Mouse (Mus musculus) lung, postnatal 14 days (tissue): ENCODE measurements around the gene Tmem52.
"Not testable (repeated sequence)": the region's sequence is repeated elsewhere in the genome, so short reads cannot be mapped to it uniquely, and the experiment has no call there.

Source experiments
- DNase-seq: peaks from one replicate; pipeline ENCODE4 v3.0.0; 2021

Gene Tmem52

DNA sequence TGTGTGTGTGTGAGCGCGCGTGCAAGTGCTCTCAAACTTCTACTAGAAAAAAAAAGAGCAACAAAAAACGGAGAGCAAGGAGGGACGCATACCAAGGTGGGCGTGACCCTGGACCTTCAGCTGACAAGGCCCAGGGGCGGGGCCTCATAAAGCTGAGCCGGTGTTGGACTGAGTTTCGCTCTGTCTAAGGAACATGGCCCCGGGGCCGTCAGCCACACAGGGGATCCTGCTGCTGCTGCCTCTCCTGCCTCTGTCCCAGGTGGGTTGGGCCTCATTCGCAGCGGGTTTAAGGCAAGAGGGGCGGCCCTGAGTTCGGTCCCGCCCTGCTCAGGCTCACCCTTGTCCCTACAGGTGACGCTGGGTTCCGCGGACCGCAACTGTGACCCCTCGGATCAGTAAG, at the start of gene Tmem52:
Tmem52 (plus strand) TSS at position 163 of the 400 bp plus-strand sequence.
- DNase-seq = peak; percentile 51

DNA sequence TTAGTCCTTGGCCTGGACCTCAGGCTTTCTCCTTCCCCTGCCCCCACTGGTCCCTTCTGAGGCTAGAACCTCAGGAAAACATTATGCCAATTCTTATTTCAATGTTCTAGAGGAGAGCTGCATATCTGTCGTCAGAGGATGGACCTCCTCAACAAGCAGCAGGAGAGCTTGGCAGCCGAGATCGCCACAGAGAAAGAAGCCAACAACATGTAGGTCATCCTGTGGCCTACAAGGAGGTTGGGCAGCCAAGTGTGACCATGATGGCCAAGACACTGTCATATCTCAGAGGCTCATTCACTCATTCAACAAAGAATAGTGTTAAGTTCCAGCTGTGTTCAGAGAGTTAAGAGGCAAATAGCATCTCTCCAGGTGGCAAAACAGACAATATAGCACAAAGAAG, 48.8 kb upstream of the Tmem52 start:
- DNase-seq = no peak

DNA sequence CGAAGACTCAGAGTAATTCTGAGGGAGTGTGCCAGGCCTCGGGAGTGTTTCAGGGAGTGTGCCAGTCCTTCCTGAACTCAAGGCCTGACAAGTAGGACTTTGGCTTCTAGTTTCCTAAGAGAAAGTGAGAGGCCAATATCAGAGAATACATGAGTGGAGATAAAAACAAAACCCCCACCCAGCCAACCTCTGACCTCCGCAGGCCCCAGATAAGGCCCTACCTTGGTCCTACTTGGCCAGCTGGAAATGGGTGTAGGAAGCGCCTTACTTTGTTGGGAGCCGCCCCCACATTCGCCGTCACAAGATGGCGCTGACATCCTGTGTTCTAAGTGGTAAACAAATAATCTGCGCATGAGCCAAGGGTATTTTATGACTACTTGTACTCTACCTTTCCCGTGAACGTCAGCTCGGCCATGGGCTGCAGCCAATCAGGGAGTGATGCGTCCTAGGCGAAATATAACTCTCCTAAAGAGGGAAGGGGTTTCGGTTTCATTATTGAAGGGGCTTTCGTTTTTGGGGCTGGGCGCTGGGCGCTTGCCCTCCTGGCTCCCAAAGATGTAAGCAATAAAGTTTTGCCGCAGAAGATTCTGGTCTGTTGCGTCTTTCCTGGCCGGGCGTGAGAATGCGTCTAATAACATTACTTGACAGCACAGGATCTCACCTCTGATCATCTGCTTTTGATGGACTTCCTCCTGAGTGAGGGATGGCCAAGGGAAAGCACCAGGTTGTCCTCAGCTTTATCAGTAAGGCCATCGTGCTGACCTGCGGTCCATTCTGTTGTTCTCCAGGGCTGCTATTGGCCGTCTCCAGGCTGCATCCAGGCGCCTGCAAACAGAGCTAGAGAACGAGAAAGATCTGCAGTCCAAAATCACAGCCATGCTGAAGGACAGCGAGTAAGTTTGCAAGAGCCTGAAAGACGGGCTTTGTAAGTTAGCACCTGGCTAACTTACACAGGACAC, 47.2 kb upstream of the Tmem52 start:
- not testable (repeated sequence) for DNase-seq

DNA sequence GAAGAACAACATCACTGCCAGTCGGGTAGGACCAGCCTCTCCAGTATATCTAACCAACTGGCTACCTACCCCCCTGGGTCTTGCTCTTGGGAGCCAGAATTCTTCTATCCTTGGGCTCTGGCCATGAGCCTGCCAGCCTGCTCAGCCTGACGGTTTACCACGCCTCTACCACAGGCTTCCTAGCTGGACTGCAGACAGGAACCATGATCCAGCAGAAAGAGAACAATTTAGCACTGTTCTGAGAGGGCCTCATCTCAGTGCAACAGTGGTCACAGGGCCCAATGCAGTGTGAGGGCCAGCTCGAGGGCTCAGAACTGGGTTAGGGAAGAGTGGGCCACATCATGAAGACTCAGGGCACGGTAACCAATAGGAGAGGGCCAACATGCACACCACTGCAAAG, 44.9 kb upstream of the Tmem52 start:
- DNase-seq = no peak

DNA sequence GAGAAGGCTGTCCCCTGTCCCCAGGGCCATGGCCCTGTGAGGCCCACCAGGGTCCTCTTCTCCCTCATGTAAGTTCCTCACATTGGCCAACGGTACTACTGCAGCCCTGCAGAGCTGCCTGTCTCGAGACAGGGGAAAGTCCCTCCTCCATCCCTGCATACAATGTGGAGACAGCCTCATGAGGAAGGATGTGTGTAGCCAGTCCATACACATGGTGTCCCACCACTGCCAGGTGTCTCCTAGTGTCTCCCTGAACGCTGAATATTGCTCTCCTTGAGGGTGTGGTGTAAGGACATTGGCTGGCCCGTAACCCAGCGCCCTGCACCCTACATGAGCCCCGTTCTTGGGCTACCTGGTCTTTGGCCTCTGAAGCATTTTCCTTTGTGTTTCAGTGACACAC, 42.6 kb upstream of the Tmem52 start:
- no peak for DNase-seq

DNA sequence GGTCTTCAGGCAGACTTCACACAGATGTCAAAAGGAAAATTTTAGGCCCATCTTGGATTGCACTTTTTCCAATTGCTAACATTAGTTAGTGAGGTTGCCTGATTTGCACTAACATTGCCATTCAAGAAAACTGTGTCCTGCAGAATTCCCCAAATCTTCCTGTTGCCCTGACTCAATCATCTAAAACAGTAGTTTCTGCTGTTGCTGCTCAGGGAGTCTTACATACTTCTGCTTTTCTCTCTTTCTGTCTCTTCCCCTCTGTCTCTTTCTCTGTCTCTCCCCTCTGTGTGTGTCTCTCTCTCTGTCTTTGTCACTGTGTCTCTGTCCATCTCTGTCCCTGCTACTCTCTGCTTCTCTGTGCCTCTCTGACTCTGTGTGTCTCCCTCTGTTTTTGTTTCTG, 40.5 kb upstream of the Tmem52 start:
- DNase-seq = no peak

DNA sequence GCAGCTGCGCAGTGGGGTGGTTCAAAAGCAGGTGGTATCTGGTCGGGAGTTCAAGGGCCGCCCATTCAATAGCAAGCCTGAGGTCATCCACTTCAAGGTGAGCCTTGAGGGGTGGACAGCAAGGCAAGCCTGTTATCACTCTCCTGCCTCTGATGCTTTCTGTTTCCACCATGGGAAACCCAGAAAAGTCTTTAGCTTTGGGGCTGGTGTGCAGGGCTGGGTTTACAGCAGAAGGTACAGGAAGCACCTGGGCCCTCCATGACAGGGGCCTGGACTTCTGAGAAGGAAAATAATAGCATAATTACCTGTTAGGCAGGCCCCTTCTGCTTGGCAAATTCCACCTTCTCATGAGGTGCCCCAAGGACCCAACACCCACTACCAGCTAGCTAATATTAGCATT, 39.7 kb upstream of the Tmem52 start:
- DNase-seq = no peak

DNA sequence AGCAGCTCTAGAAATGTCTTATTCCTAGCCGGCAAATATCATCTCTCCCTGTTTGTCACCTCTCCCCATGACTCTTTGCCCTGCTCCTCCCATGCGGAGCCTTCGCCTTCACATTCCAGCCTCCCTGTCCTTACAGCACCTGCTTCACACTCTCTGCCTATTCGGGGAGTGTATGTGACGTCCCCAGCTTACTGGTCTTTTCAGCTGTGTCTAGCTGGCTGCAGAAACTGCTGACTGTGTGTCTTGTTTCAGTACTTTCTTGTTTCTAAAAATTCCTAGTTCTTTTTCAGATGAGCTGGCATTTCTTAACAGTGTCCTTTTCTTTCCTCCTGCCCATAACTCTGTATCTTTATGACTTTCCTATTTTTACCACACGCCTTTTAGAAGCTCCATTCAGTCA, 36.6 kb upstream of the Tmem52 start:
- no peak for DNase-seq

DNA sequence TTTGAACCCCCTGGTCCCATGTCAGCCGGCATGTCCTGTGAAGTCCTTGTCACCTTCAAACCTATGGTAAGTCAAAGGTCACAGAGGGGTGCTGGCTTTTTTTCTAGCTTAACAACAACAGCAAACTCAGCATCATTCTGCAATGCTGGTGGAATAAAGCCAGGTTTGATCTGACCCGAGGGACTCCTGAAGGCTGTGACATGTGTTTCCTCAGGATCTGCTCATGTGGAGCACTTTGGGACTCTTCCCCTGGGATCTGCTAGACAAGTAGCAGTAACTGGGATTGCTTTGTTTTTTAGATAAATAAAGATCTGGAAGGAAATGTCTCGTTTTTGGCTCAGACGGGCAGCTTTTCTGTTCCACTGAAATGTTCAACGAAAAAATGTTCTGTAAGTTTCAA, 34.9 kb upstream of the Tmem52 start:
- no peak for DNase-seq

DNA sequence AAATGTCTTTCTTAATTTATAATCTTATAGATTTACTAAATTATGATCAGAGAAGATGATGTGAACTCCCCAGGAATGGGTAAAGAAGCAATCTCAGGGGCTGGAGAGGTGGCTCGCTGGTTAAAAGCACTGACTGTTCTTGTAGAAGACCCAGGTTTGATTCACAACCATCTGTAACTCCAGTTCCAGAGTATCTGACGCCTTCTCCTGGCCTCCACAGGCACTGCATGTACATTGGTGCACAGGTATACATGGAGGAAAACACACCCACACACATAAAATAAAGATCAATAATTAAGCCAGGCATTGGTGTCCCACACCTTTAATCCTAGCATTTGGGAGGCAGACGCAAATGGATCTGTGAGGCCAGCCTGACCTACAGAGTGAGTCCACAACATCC, 26.1 kb upstream of the Tmem52 start:
- DNase-seq = no peak

DNA sequence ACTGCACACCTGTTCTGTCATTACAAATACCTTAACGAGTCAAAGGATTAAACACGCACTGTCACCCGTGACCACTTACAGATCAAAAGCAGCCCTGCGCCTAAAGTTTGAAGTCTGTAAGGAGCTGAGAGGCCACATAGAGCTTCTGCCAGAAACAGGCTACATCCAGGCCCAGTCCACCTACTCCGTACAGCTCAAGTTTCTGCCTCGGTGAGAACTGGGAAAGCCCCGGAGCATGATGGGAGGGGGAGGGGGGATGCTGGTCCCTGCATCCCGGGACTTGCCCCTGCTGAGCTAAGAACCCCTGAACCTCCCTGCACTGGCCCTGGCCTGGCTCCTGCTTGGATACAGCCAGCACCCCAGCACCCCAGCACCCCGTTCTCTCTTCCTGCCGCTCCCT, 17.3 kb upstream of the Tmem52 start:
- DNase-seq = no peak

DNA sequence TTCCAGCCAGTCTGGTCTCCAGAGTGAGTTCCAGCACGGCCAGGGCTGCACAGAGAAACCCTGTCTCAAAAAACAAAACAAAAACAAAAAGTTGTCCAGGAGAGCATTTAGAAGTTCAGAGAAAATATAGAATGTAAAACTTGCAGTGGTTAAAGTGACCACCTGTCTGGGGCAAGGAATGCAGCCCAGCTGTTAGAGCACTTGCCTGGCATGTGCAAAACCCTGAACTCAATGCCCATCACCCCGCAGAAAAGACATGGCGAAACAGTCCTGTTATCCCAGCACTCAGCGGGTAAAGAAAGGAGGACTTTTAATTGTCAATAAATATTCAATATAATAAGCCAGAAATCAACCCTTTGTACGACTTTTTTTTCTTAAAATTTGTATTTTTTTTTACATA, 10.3 kb upstream of the Tmem52 start:
- DNase-seq = no peak

DNA sequence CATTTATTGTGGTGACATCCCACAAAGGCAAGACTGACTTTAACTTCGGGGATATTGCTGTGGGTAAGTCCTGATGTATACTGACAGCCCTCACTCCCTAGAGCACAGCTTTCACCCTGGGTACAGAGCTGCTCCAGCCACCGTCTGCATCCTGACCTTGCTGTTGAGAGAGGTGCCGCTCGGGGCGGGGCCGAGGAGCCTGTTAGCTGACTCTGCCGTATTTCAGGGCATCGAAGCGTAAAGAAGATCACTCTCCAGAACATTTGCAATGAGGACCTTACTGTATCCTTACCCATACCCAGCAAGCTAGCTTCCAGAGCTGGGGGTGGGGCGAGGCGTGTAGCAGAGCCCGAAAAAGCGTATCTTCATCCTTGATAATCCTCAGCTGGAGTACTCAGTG, 5.9 kb upstream of the Tmem52 start:
- DNase-seq = no peak

DNA sequence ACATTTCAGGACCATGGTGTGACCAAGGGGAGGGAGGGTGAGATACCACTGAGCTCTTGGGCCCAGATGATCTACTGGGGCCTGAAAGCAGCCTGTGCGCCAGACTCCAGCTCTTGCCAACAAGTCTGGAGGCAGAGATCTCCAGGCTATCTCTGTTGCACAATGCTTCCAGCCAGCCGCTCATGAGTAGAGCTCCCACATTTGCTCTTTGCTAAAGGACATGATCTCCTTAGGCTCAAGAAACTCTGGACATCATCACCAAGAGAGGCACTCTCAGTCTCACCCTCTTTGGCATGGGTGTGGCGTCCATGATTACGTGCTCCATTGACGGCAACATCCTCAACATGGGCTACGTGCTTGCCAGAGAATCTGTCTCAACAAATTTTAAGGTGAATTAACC, 5.3 kb upstream of the Tmem52 start:
- no peak for DNase-seq

DNA sequence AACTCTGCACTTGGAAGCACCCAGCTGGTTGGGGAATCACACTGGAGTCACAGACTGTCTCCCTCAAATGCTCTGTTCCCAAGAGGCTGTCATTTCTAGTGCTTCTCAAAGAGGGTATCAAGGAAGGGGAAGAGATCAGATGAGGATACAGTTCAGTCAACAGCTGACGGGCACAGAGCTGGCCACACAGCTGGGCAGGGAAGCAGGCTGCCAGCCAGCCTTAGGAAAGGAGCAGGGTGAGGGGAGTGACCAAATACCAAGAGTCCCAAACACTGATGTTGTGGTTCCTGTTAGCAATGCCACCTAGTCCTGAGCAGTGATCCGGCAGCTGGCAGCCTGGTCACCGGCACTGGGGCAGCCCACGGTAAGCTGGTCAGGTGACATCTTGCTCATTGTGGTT, 4.9 kb upstream of the Tmem52 start:
- no peak for DNase-seq

DNA sequence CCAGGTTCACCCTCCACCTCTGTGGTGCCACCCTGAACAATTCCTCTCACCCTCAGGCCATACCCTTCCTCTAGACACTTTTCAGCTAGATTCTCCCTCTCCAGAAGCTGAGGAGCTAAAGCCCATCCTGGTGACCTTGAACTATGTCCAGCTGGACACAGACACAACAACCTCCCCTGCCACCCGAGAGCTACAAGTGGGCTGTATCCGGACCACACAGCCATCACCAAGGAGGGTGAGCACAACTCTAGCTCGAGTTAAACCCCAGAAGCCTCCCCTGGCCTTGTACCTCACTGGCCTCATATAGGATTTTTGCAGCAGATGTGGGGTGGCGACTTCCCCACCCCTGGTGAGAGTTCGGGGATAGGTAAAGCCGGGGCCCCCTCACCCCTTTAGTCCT, 3.3 kb upstream of the Tmem52 start:
- no peak for DNase-seq

DNA sequence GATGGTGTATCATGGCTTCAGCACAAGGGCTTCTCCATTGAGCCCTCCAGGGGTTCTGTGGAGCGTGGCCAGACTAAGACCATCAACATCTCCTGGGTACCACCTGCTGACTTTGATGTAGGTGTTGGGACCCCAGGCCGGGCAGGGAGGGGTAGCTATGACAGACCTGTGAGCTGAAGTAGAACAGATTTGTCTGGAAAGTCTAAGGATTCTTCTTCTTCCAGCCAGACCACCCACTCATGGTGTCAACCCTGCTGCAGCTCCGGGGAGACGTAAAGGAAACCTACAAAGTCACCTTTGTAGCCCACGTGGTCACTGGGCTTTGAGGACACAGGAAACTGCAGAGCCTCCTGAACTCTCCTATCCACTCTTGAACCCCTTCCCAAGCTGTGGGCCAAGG, 2.8 kb upstream of the Tmem52 start:
- no peak for DNase-seq

DNA sequence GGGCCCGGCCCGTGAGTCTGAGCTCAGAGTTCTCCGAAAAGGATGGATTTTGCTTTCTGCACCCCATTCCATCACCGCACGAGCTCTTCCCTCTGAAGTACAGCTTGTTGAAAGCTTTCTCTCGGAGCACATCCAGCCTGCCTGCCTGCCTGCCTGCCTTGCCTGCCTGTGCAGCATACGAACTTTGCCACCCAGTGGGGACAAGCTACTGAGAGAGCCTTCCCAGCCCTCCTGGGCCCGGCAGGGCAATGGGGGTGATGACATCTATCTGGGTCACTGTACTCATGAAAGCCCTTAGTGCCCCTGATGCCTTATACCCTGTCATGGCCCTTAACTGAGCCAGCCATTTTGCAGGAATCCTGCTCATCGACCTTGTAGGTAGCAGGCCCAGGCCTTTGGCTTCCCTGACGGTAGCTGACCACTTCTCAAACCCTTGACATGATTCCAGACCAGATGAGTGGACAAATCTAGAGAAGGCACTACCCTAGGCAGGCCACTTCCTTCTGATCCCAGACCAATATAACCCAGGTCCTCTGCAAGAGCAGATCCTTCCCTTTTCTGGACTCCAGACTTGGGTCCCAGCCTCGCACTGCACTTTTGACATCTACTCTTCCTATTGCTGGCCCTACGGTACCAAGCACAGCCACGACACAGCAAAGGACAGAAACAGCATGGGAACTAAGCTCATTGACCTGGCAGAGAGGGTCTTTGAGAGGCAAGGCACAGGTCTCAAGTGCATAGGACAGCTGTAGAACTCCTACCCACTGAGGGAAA, 1.5 kb upstream of the Tmem52 start:
- no peak for DNase-seq

DNA sequence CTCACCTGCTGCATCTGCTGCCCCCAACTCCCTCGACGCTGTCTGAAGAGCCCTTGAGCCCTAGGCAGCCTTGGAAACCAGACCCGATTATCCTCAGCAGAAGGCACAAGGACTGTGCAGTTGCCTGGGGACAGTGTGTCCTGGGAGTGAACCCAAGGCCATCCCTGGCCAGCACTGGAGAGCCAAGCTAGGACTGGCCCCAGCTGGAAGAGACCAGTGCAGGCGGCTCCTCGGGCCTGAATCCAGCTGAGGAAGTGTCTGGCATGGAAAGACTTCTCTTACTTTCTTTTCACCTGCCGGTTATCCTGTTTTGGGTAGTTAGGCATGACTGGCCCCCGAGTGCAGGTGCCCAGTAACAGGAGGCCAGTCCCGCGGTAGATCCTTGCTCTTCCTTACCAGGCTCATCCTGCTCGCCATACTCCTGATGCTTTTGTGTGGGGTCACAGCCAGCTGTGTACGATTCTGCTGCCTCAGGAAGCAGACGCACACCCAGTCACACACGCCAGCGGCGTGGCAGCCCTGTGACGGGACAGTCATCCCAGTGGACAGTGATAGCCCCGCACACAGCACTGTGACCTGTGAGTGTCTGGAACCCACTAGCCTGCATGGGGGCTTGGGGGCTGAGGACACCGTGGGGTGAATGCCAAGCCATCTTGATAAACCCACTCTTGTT, 812 bp downstream of the Tmem52 start:
- DNase-seq = peak; percentile 35

DNA sequence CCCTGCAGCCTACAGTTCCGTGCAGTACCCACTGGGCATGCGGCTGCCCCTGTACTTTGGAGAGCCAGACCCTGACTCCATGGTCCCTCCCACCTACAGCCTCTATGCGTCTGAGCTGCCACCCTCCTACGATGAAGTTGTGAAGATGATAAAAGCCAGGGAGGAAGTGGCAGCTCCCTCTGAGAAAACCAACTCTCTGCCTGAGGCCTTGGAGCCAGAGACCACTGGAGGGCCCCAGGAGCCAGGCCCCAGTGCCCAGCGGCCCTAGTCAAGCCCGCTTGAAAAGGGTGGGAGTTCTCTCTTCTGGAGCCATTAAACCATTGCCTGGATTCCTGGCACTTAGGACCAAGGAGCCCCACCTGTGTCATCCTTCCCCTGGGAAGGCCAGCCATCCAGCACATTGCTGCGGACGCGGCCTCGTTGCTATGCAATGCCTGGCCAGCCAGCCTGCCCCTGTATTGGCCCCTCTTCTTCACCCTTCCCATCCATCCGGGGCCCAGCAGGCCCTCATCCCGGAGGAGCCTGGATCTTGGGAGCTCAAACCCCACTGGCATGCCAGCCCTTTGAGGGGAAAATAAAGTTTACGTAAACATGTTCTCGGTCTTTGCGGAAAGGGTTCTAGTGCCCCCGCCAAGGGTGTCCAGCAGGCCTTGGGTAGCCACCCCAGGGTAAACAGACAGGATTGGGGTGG, 1.5 kb downstream of the Tmem52 start:
- DNase-seq = no peak

DNA sequence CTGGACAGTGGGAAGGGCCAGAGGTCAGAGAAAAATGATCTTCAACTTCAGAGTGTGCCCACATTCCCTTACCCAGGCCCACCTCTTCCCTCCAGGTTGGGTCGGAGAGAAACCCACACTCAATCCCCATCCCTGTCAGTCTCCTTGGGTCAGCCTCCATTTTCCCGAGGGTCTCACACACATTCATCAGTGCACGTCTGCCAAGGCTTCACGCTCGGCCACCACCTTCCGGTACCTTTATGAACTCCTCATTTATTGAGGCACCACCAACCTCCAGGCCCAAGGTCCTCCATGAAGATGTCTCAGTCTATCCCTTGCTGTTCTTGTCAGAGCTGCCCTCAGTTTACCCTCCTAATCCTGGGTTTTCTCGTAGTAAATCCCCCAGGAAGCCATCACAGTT, 2.1 kb downstream of the Tmem52 start:
- no peak for DNase-seq

DNA sequence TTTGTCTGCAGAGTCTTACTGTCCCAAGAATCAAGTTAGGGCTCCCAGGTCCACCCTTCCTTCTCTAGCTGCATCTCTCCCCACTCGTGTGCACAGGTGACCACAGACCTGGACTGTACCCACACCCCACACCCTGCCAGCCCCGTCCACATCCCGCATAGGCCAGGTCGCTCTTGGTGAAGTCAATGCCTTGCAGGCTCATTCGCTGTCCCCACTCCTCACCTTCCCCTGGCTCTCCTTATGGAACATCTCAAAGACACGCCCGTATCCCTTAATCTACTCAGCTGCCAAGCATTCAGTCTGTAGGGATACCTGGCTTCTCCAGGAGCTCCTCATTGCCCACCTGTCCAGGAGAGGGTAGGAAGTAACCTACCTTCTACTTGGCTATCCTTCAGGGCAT, 2.5 kb downstream of the Tmem52 start:
- no peak for DNase-seq

DNA sequence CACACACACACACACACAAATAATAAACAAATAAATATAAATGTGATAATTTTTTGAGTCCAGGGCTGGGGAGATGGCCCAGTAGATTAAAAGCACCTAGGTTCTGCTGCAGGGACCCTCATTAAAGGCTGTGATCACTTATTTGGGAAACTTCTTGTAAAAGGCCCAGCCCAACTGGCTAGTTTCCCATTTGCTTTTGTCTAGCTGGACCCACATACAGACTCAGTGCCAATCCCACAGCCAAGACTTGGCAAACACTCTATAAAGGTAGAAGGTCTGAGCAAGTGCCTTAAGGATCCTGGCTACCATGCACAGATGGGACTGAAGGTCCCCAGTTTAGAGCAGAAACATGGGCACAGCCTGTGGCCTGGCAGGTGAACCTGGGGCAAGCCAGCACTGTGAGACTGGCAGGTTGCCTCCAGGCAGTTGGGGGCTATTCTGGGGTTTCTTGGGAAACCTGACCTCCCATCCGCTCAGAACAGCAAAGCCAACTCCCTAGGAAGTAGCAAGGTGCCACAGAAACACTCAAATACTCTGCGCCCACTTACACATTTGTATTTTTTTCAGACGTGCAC, 3.9 kb downstream of the Tmem52 start:
- no peak for DNase-seq
